16 mouse cellular contexts compared by ENCODE assay signal in genomic region chr4:153770675-153771074, GRCm38 (mm10).
DNase-seq lines count a peak whose midpoint lies in the region; ATAC-seq and TF ChIP-seq lines count a peak whose summit lies in the region.
"Had no signal": no experiment of that assay in that cellular context is flagged by ENCODE, and none has a peak within 500 bp of the region (broad histone marks: within the 10 kb centered on the region; RNA-seq: fewer than 3 reads in every experiment).

No protein-coding gene starts in this region.

- H3K9me3 ChIP-seq in forebrain, embryonic 16.5 days (ENCODE audit: control insufficient read depth, low read length), result no peaks in the 10 kb centered on the region
- H3K9me3 ChIP-seq in forebrain, embryonic 13.5 days (replicated peaks), result no peaks in the 10 kb centered on the region
- H3K9me3 ChIP-seq: embryonic facial prominence, embryonic 10.5 days; forebrain, embryonic 15.5 days had no signal

- ATAC-seq in forebrain, embryonic 16.5 days, result peak; percentile 76
- no peak for ATAC-seq in forebrain, embryonic 13.5 days
- ATAC-seq: forebrain, embryonic 15.5 days had no signal

- no peaks in the 10 kb centered on the region for H3K27me3 ChIP-seq in forebrain, embryonic 16.5 days (replicated peaks; ENCODE audit: control insufficient read depth, insufficient read depth, low read length)
- no peaks in the 10 kb centered on the region for H3K27me3 ChIP-seq in forebrain, embryonic 13.5 days
- H3K27me3 ChIP-seq: embryonic facial prominence, embryonic 12.5 days; forebrain, embryonic 15.5 days had no signal

- no peak overlapping the region for H3K4me2 ChIP-seq in forebrain, embryonic 16.5 days (ENCODE audit: low read length)
- H3K4me2 ChIP-seq in forebrain, embryonic 13.5 days, result no peak overlapping the region
- H3K4me2 ChIP-seq: embryonic facial prominence, embryonic 12.5 days; forebrain, embryonic 15.5 days had no signal

- no peak for TF ChIP-seq CTCF in brain, embryonic 14.5 days (IDR thresholded peaks at IDR 0.05; ENCODE audit: borderline replicate concordance, extremely low read depth, insufficient read depth, insufficient read length)

- 42% methylated on average over 5 of the region's 5 CpGs for WGBS in forebrain, embryonic 16.5 days
- 49% methylated on average over 5 of the region's 5 CpGs for WGBS in forebrain, embryonic 13.5 days

- no peak for TF ChIP-seq POLR2A in brain, embryonic 14.5 days (IDR thresholded peaks at IDR 0.05; ENCODE audit: borderline replicate concordance, extremely low read depth, insufficient read depth, insufficient read length, poor library complexity, severe bottlenecking)

- peak; percentile 73 for DNase-seq in brain, embryonic 14.5 days (ENCODE audit: low read depth)
- DNase-seq in brain, embryonic 18.5 days (ENCODE audit: low read depth, low spot score), result peak; percentile 40
- DNase-seq in urinary bladder, postnatal 10 days (ENCODE audit: low spot score), result no peak
- DNase-seq: adrenal gland, adult 2 months; adrenal gland, postnatal 10 days; adrenal gland, postnatal 25 days; cerebellum, adult 11 months; cerebellum, adult 2 months; cerebellum, adult 9-10 months; cerebellum, postnatal 10 days; cerebellum, postnatal 25 days had no signal

- no peak overlapping the region for H3K4me3 ChIP-seq in forebrain, embryonic 16.5 days (replicated peaks; ENCODE audit: low read length)
- H3K4me3 ChIP-seq in forebrain, embryonic 13.5 days, result no peak overlapping the region
- H3K4me3 ChIP-seq: embryonic facial prominence, embryonic 10.5 days; embryonic facial prominence, embryonic 12.5 days; forebrain, embryonic 15.5 days had no signal

- no peak overlapping the region for H3K9ac ChIP-seq in forebrain, embryonic 16.5 days (replicated peaks; ENCODE audit: low read depth, low read length)
- no peak overlapping the region for H3K9ac ChIP-seq in forebrain, embryonic 13.5 days
- H3K9ac ChIP-seq: embryonic facial prominence, embryonic 12.5 days; forebrain, embryonic 15.5 days had no signal

- no peaks in the 10 kb centered on the region for H3K36me3 ChIP-seq in forebrain, embryonic 16.5 days (ENCODE audit: control insufficient read depth, insufficient read depth)
- H3K36me3 ChIP-seq in forebrain, embryonic 13.5 days (ENCODE audit: poor library complexity, severe bottlenecking), result no peaks in the 10 kb centered on the region
- H3K36me3 ChIP-seq: embryonic facial prominence, embryonic 10.5 days; embryonic facial prominence, embryonic 12.5 days; forebrain, embryonic 15.5 days had no signal

- H3K27ac ChIP-seq in forebrain, embryonic 16.5 days (ENCODE audit: low read length), result no peak overlapping the region
- no peak overlapping the region for H3K27ac ChIP-seq in forebrain, embryonic 13.5 days
- H3K27ac ChIP-seq: embryonic facial prominence, embryonic 10.5 days; embryonic facial prominence, embryonic 12.5 days; forebrain, embryonic 15.5 days had no signal

- peaks cover 3% of the 10 kb centered on the region for H3K4me1 ChIP-seq in forebrain, embryonic 16.5 days (replicated peaks; ENCODE audit: control insufficient read depth, insufficient read depth, low read length)
- H3K4me1 ChIP-seq in forebrain, embryonic 13.5 days, result 0 out of 2 replicates have a peak, but pooled peaks cover 18% of the 10 kb centered on the region
- H3K4me1 ChIP-seq: embryonic facial prominence, embryonic 12.5 days had no signal
